Mouse (Mus musculus) ZHBTc4 (cell line): ENCODE measurements at regions not wholly inside any gene's neighbourhood (a gene's known extent, or its start where the extent isn't known, plus 50 kb on each side); places are given as distances from the start of the nearest gene placed in this dataset.

Experiments
- DNase-seq: peaks from one replicate; pipeline ENCODE4 v3.0.0-alpha.2; 2011; ENCODE audit warnings: low read depth, low spot score

DNA sequence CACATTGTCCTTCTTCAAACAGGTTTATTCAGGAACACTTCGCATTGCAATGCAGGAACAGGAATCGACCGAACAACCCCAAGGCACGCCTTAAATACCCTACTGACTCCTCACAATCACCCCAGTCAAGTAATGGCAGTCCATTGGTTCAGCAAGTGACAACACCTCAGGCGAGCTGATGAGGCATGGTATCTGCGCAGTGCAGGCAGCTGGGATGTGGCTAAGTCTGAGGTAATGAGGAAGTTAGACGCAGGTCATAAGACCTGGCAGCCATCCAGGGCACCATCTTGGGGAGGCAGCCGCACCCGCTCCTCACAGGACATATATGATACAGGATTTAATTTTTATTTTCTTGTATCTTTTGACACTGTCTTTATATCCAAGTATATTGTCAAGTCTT, 1251.6 kb downstream of the Basp1 start:
- DNase-seq: peak; percentile 23

DNA sequence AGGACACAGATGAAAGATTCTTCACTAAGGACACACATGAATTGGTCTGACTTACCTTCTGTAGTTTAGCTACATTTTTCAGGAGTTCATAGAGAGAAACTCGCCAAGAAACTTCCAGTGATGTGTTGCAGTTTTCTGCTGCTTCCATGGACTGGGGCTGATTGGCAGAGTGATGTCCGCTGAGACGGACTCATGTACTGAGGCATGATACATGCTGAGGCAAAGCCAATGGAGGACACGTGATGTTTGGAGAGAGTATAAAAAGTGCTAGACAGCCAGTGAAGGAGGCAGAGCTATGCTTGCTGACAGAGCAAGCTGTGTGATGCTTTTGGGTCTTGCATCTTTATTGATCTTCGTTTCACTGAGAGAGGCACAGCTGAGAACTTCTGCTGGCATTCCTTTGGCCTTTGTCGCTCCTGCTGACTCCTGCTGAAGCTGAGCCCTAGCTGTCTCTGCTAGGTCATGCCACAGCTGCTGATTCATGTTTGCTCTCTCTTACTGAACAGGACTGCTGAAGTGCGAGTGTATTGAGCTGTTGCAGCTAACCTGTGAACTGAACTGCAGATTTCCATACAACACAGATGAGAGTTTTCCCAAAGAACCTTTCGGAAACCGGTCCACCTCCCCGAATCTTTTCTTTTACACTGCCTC, 1255.7 kb downstream of the Basp1 start:
- no peak for DNase-seq

- no peak for DNase-seq
These were observed 1259.3 kb downstream of the Basp1 start for GRCm38 (mm10) chr15:24154291-24154690.

- DNase-seq: peak; percentile 4
These were observed 1289.3 kb downstream of the Basp1 start for GRCm38 (mm10) chr15:24124241-24124640.

DNA sequence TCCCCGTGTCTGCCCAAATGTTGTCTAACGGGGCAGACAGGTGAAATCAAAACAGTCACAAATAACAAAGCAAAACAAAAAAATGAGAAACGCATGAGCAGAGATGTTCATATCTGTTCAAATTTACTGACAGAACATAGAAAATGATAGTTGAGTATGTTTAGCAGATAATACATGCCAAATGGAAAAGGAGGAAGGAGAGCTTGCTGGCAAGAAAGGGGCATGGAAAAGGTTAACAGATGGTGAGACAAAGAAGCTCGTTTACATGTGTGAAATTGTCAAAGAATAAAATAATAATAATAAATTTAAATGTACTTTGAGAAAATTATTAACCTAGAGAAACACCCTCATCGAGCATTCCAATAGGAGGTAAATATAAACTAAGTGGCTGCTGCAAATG, 1327.3 kb downstream of the Basp1 start:
- DNase-seq: no peak

DNA sequence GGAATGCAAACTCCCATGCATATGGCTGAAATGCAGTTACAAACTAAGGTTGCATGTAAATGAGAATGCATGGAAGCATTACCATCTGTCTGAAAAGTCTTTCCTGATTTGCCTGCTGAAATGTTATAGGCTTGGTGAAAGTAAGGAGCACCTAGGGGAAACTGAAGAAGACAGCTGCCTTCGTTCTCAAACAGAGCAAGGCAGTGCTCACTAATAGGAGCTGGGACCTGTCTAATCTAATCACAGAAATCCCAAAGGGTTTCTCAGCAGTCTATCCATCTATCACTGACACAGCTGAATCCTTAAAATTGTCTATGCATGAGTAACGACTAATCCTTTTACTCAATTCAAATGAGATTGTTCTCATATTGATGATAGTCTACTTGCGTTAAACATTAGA, 1360.4 kb downstream of the Basp1 start:
- no peak for DNase-seq

DNA sequence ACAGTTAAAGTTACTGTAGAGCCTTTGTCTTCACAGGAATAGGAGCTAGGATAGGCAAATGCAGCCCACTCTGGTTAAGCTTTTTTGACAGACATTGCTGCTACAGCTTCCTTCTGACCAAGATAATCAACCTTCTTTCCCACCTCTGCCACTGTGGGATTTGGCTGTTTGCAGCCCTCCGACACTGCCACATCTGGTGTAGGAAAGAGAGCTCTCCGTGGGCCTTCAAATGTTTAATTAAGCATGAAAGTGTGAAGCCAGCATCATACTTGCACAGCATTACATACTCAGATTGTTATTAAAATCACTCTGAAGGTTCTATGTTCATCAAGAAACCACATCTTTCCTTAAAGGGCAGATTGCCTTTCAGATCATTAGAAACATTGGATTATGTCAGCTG, 1372.7 kb downstream of the Basp1 start:
- no peak for DNase-seq

DNA sequence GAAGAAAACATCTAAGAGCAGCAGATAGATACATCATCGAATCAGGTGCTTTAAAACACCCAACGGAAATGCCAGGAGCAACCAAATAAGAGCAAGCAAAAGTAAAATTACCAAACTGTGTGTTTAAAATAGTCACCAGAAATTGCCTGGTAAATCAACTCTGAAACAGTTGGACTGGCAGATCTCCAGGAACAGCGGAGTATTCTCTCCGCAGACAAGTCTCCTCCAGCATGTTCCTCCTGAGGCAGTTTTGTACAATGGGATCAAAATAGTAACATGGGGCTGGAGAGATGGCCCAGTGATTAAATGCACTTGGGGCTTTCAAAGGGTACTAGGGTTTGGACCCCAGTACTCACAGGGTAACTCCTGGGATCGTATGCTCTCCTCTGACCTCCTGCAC, 1374.4 kb downstream of the Basp1 start:
- DNase-seq: no peak

GRCm38 (mm10) chr15:24022137-24022536, 1391.4 kb downstream of the Basp1 start:
- no peak for DNase-seq

- DNase-seq: no peak
These were observed 1408.9 kb downstream of the Basp1 start for GRCm38 (mm10) chr15:24004711-24005110.

GRCm38 (mm10) chr15:23979506-23979905, 1430.7 kb downstream of the Cdh18 start:
- DNase-seq: no peak
